30 mouse cellular contexts compared by ENCODE assay signal in genomic region chr7:127030172-127030571, GRCm38 (mm10). TPM values are rescaled to one million over a fixed set of nuclear protein-coding genes. Genes with fewer than 3 reads are reported as not detected.
DNase-seq lines count a peak whose midpoint lies in the region; ATAC-seq and TF ChIP-seq lines count a peak whose summit lies in the region.
"Had no signal": no experiment of that assay in that cellular context is flagged by ENCODE, and none has a peak within 500 bp of the region (broad histone marks: within the 10 kb centered on the region; RNA-seq: fewer than 3 reads in every experiment).

No protein-coding gene starts in this region.

- no peak for TF ChIP-seq CTCF in liver, embryonic 14.5 days (IDR thresholded peaks at IDR 0.05; ENCODE audit: low read depth)

- H3K9ac ChIP-seq in ES-E14 (ENCODE audit: insufficient read depth, low read depth, low read length, poor library complexity, severe bottlenecking): no peak overlapping the region
- H3K9ac ChIP-seq in liver, embryonic 14.5 days (replicated peaks): no peak overlapping the region
- H3K9ac ChIP-seq: embryonic facial prominence, embryonic 13.5 days; forebrain, embryonic 12.5 days; forebrain, postnatal 0 days; hindbrain, embryonic 12.5 days; intestine, embryonic 15.5 days; lung, embryonic 14.5 days; midbrain, embryonic 12.5 days; neural tube, embryonic 13.5 days; stomach, embryonic 15.5 days had no signal

- peaks cover 52% of the 10 kb centered on the region for H3K36me3 ChIP-seq in ES-E14 (ENCODE audit: control insufficient read depth, insufficient read depth, low read length, poor library complexity, severe bottlenecking)
- H3K36me3 ChIP-seq in liver, embryonic 14.5 days (replicated peaks; ENCODE audit: control insufficient read depth, insufficient read depth, low read depth): peaks cover 77% of the 10 kb centered on the region
- peaks cover 37% of the 10 kb centered on the region for H3K36me3 ChIP-seq in myocyte (ENCODE audit: control insufficient read depth, insufficient read depth)

- WGBS in liver, embryonic 14.5 days (ENCODE audit: insufficient replicate concordance): 85% methylated on average over 1 of the region's 1 CpGs

- ATAC-seq in liver, embryonic 14.5 days (ENCODE audit: insufficient read depth): no peak
- ATAC-seq: forebrain, postnatal 0 days; hindbrain, postnatal 0 days; intestine, embryonic 15.5 days had no signal

- H3ac ChIP-seq in myocyte (ENCODE audit: control insufficient read depth, insufficient read length): no peak overlapping the region

- H3K4me1 ChIP-seq in ES-E14 (ENCODE audit: control insufficient read depth in 2 of 2, insufficient read depth in 2 of 2, low read length in 2 of 2, poor library complexity in 1 of 2): peaks cover 5 to 12% of the 10 kb centered on the region in 2 experiments; a peak in 2 of 4 replicates
- peaks cover 19 to 20% of the 10 kb centered on the region in 2 experiments for H3K4me1 ChIP-seq in liver, embryonic 14.5 days (replicated peaks; ENCODE audit: control insufficient read depth in 2 of 2, insufficient read depth in 2 of 2, low read length in 1 of 2)

- in situ Hi-C loops in ES-E14 (cut with MboI; ENCODE audit: low sequenced_read_pairs in 2 of 2, unreplicated experiment in 2 of 2): no loop called here

- peaks cover 4% of the 10 kb centered on the region for H3K79me2 ChIP-seq in myocyte (ENCODE audit: control insufficient read depth, insufficient read depth)

- no peak for TF ChIP-seq POLR2A in myocyte (IDR thresholded peaks at IDR 0.05; ENCODE audit: insufficient read length, low read depth)

- no peak for TF ChIP-seq EP300 in liver, embryonic 14.5 days (IDR thresholded peaks at IDR 0.05; ENCODE audit: low read depth)

- no peaks in the 10 kb centered on the region for H3K27me3 ChIP-seq in liver, embryonic 14.5 days (ENCODE audit: control insufficient read depth, insufficient read depth, low read length)
- H3K27me3 ChIP-seq in myocyte (ENCODE audit: control insufficient read depth, insufficient read depth, insufficient read length): no peaks in the 10 kb centered on the region
- H3K27me3 ChIP-seq: embryonic facial prominence, embryonic 13.5 days; forebrain, embryonic 12.5 days; hindbrain, embryonic 12.5 days; intestine, embryonic 15.5 days; megakaryocyte, embryonic 14.5 days; midbrain, embryonic 12.5 days; neural tube, embryonic 13.5 days; stomach, embryonic 15.5 days had no signal

- no peak overlapping the region for H3K27ac ChIP-seq in ES-E14 (ENCODE audit: insufficient read depth, low read depth, low read length, poor library complexity, severe bottlenecking)
- H3K27ac ChIP-seq in liver, embryonic 14.5 days: peak overlapping the region; percentile 54
- H3K27ac ChIP-seq: embryonic facial prominence, embryonic 13.5 days; forebrain, embryonic 12.5 days; hindbrain, embryonic 12.5 days; hindbrain, postnatal 0 days; intestine, embryonic 15.5 days; neural tube, embryonic 13.5 days; stomach, embryonic 15.5 days had no signal

- H3K4me3 ChIP-seq in ES-E14 (ENCODE audit: insufficient read depth in 1 of 2, low read depth in 1 of 2, low read length in 2 of 2, poor library complexity in 1 of 2, severe bottlenecking in 1 of 2): no peak overlapping the region
- H3K4me3 ChIP-seq in liver, embryonic 14.5 days (ENCODE audit: insufficient read depth in 1 of 2, low read depth in 2 of 2, low read length in 2 of 2): no peak overlapping the region
- no peak overlapping the region for H3K4me3 ChIP-seq in myocyte
- H3K4me3 ChIP-seq: embryonic facial prominence, embryonic 13.5 days; erythroblast, embryonic 14.5 days; forebrain, embryonic 12.5 days; hindbrain, embryonic 12.5 days; intestine, embryonic 15.5 days; megakaryocyte, embryonic 14.5 days; midbrain, embryonic 12.5 days; neural tube, embryonic 13.5 days; stomach, embryonic 15.5 days had no signal

- no peak overlapping the region for H3K4me2 ChIP-seq in liver, embryonic 14.5 days (ENCODE audit: low read depth)
- H3K4me2 ChIP-seq in myocyte (ENCODE audit: low read depth): no peak overlapping the region
- H3K4me2 ChIP-seq: embryonic facial prominence, embryonic 13.5 days; forebrain, embryonic 12.5 days; hindbrain, embryonic 12.5 days; intestine, embryonic 15.5 days; lung, embryonic 14.5 days; midbrain, embryonic 12.5 days; neural tube, embryonic 13.5 days; stomach, embryonic 15.5 days had no signal

- H3K9me3 ChIP-seq in ES-E14 (ENCODE audit: control insufficient read depth, insufficient read depth, low read depth, low read length): no peaks in the 10 kb centered on the region
- H3K9me3 ChIP-seq in liver, embryonic 14.5 days (ENCODE audit: control insufficient read depth, low read length): no peaks in the 10 kb centered on the region
- H3K9me3 ChIP-seq: embryonic facial prominence, embryonic 13.5 days; forebrain, embryonic 12.5 days; hindbrain, embryonic 12.5 days; intestine, embryonic 15.5 days; megakaryocyte, embryonic 14.5 days; midbrain, embryonic 12.5 days; neural tube, embryonic 13.5 days; stomach, embryonic 15.5 days had no signal

- DNase-seq in cerebellum, adult 9-10 months: peak; percentile 34
- DNase-seq in cerebellum, postnatal 14 days: no peak
- no peak for DNase-seq in ES-E14 (ENCODE audit: low read depth, low spot score)
- no peak for DNase-seq in liver, embryonic 14.5 days (ENCODE audit: low read depth in 3 of 3, low spot score in 3 of 3)
- no peak for DNase-seq in heart, postnatal 4 days
- no peak for DNase-seq in right cerebral cortex, postnatal 36 days (ENCODE audit: low spot score in 2 of 2)
- DNase-seq in yolk sac, embryonic 10.5 days (ENCODE audit: low spot score): no peak
- DNase-seq: adrenal gland, postnatal 14 days; cerebellum, adult 11 months; forebrain, postnatal 0 days; gastrocnemius, postnatal 10 days; kidney, adult 2 months; kidney, postnatal 4 days; left cerebral cortex, postnatal 4 days; lung, embryonic 14.5 days; lung, postnatal 14 days; thymus, postnatal 14 days had no signal

TF ChIP-seq in ES-E14, 5 proteins besides CTCF, POLR2A, EP300 and RAD21:
- TF ChIP-seq CHD2 (IDR thresholded peaks at IDR 0.05; ENCODE audit: low read depth, low read length) (no peak), HCFC1 (IDR thresholded peaks at IDR 0.05; ENCODE audit: borderline replicate concordance, insufficient read depth, low read length) (no peak), MAFK (IDR thresholded peaks at IDR 0.05; ENCODE audit: insufficient read depth, low read depth, low read length) (0 out of 2 replicates have a peak, but pooled peaks have one; percentile 22), ZNF384 (IDR thresholded peaks at IDR 0.05; ENCODE audit: low read depth, low read length) (no peak), ZC3H11A (IDR thresholded peaks at IDR 0.05; ENCODE audit: borderline replicate concordance, low read depth, low read length) (no peak)

TF ChIP-seq in myocyte, 11 proteins besides CTCF, POLR2A, EP300 and RAD21:
- TF ChIP-seq CEBPB (IDR thresholded peaks at IDR 0.05; ENCODE audit: insufficient read depth, poor library complexity, severe bottlenecking) (peak; percentile 43; the same call in 1 of the 2 replicates), USF1 (IDR thresholded peaks at IDR 0.05; ENCODE audit: low read depth) (no peak), E2F4 (IDR thresholded peaks at IDR 0.05; ENCODE audit: insufficient read depth) (no peak), MYOD1 (IDR thresholded peaks at IDR 0.05; ENCODE audit: control insufficient read depth in 1 of 3, insufficient read length in 2 of 3, low read depth in 2 of 3) (no peak), MYOG (IDR thresholded peaks at IDR 0.05; ENCODE audit: control insufficient read depth in 1 of 3, insufficient read depth in 1 of 3, insufficient read length in 2 of 3, low read depth in 2 of 3) (no peak), MAX (IDR thresholded peaks at IDR 0.05; ENCODE audit: low read depth) (no peak), POLR2AphosphoS2 (IDR thresholded peaks at IDR 0.05; ENCODE audit: insufficient read length, low read depth) (no peak)

RNA-seq across cellular contexts. Expression of gene Maz, which starts 3.3 kb away (rescaled TPM):
- 134 and 164 TPM in 2 replicates for total RNA-seq in ES-E14 (2012; rRNA removed)
- polyA plus RNA-seq in liver, embryonic 14.5 days (2012; rRNA removed): 91.4 and 97.5 TPM in 2 replicates
- 27.3 and 37.4 TPM in 2 replicates for polyA plus RNA-seq in liver, embryonic 14.5 days (2014; fragmentation: Nextera tagmentation; extraction: Ambion mirVana)
- polyA plus RNA-seq in myocyte (2012; fragmentation: generic; extraction: Trizol): 115 TPM
- total RNA-seq in heart, postnatal 4 days (2021): 100 to 1,000 TPM; 152 TPM

RNA-seq across cellular contexts. Expression of gene Prrt2, which starts 9.2 kb away (rescaled TPM):
- 0.36 and 0.85 TPM in 2 replicates for total RNA-seq in ES-E14 (2012; rRNA removed)
- 0.08 and 0.55 TPM in 2 replicates for polyA plus RNA-seq in liver, embryonic 14.5 days (2012; rRNA removed)
- polyA plus RNA-seq in liver, embryonic 14.5 days (2014; fragmentation: Nextera tagmentation; extraction: Ambion mirVana): 0.40 and 0.41 TPM in 2 replicates
- polyA plus RNA-seq in myocyte (2012; fragmentation: generic; extraction: Trizol): not detected
- total RNA-seq in heart, postnatal 4 days (2021): 1 to 10 TPM; 1.6 to 2.0 TPM

RNA-seq across cellular contexts. Expression of gene Gm42742, which starts 9.3 kb away (rescaled TPM):
- 23.4 and 38.4 TPM in 2 replicates for total RNA-seq in ES-E14 (2012; rRNA removed)
- polyA plus RNA-seq in liver, embryonic 14.5 days (2012; rRNA removed): 7.5 and 15.7 TPM in 2 replicates
- polyA plus RNA-seq in liver, embryonic 14.5 days (2014; fragmentation: Nextera tagmentation; extraction: Ambion mirVana): 1.2 and 8.3 TPM in 2 replicates
- polyA plus RNA-seq in myocyte (2012; fragmentation: generic; extraction: Trizol): 37.7 TPM
- 10 to 100 TPM; 10.0 to 18.2 TPM for total RNA-seq in heart, postnatal 4 days (2021)

RNA-seq across cellular contexts. Expression of gene Kif22, which starts 12.1 kb away (rescaled TPM):
- 97.4 and 117 TPM in 2 replicates for total RNA-seq in ES-E14 (2012; rRNA removed)
- polyA plus RNA-seq in liver, embryonic 14.5 days (2012; rRNA removed): 43.8 and 60.1 TPM in 2 replicates
- polyA plus RNA-seq in liver, embryonic 14.5 days (2014; fragmentation: Nextera tagmentation; extraction: Ambion mirVana): 101 and 112 TPM in 2 replicates
- polyA plus RNA-seq in myocyte (2012; fragmentation: generic; extraction: Trizol): 29.9 TPM
- 10 to 100 TPM; 43.2 to 48.6 TPM for total RNA-seq in heart, postnatal 4 days (2021)

RNA-seq across cellular contexts. Expression of gene Pagr1a, which starts 13.0 kb away (rescaled TPM):
- 12.1 and 32.3 TPM in 2 replicates for total RNA-seq in ES-E14 (2012; rRNA removed)
- 8.0 and 15.2 TPM in 2 replicates for polyA plus RNA-seq in liver, embryonic 14.5 days (2012; rRNA removed)
- polyA plus RNA-seq in liver, embryonic 14.5 days (2014; fragmentation: Nextera tagmentation; extraction: Ambion mirVana): 27.3 and 32.2 TPM in 2 replicates
- polyA plus RNA-seq in myocyte (2012; fragmentation: generic; extraction: Trizol): 8.1 TPM
- 10 to 100 TPM; 10.4 to 14.8 TPM for total RNA-seq in heart, postnatal 4 days (2021)
- total RNA-seq: common myeloid progenitor, adult 5-6 weeks; midbrain, postnatal 0 days had no signal
